7 mouse cellular contexts compared by ENCODE assay signal in genomic region chr6:71907702-71908235, GRCm38 (mm10). TPM values are rescaled to one million over a fixed set of nuclear protein-coding genes. Genes with fewer than 3 reads are reported as not detected.
DNase-seq lines count a peak whose midpoint lies in the region; ATAC-seq lines count a peak whose summit lies in the region.

No protein-coding gene starts in this region.

- peak overlapping the region; percentile 60 for H3K9ac ChIP-seq in embryonic facial prominence, embryonic 12.5 days
- H3K9ac ChIP-seq in limb, embryonic 13.5 days: peak overlapping the region; percentile 76
- peak overlapping the region; percentile 81 for H3K9ac ChIP-seq in stomach, embryonic 16.5 days (ENCODE audit: low read length)

- H3K4me3 ChIP-seq in megakaryocyte, embryonic 14.5 days (replicated peaks): peak overlapping the region; percentile 97
- H3K4me3 ChIP-seq in embryonic facial prominence, embryonic 12.5 days: peak overlapping the region; percentile 57
- peak overlapping the region; percentile 80 for H3K4me3 ChIP-seq in limb, embryonic 13.5 days
- peak overlapping the region; percentile 97 for H3K4me3 ChIP-seq in stomach, embryonic 16.5 days (replicated peaks; ENCODE audit: low read length)

- ATAC-seq in megakaryocyte, adult 5-6 weeks (ENCODE audit: poor library complexity, severe bottlenecking): no peak
- no peak for ATAC-seq in embryonic facial prominence, embryonic 12.5 days (ENCODE audit: insufficient number of reproducible peaks, insufficient read depth, low FRiP score, low TSS enrichment)
- no peak for ATAC-seq in limb, embryonic 13.5 days (ENCODE audit: low FRiP score, low read depth)
- no peak for ATAC-seq in stomach, embryonic 16.5 days (ENCODE audit: insufficient read depth, low FRiP score)

- H3K27ac ChIP-seq in embryonic facial prominence, embryonic 12.5 days: no peak overlapping the region
- no peak overlapping the region for H3K27ac ChIP-seq in limb, embryonic 13.5 days
- no peak overlapping the region for H3K27ac ChIP-seq in stomach, embryonic 16.5 days (ENCODE audit: low read length)

- DNase-seq in adrenal gland, postnatal 4 days (ENCODE audit: low spot score in 2 of 2): no peak
- DNase-seq in lung, postnatal 14 days: no peak

- no peaks in the 10 kb centered on the region for H3K27me3 ChIP-seq in megakaryocyte, embryonic 14.5 days (replicated peaks)
- H3K27me3 ChIP-seq in embryonic facial prominence, embryonic 12.5 days: no peaks in the 10 kb centered on the region
- no peaks in the 10 kb centered on the region for H3K27me3 ChIP-seq in limb, embryonic 13.5 days
- no peaks in the 10 kb centered on the region for H3K27me3 ChIP-seq in stomach, embryonic 16.5 days (ENCODE audit: control insufficient read depth, insufficient read depth, low read length)

- peaks cover 50% of the 10 kb centered on the region for H3K36me3 ChIP-seq in megakaryocyte, embryonic 14.5 days (replicated peaks; ENCODE audit: low read length)
- peaks cover 28% of the 10 kb centered on the region for H3K36me3 ChIP-seq in embryonic facial prominence, embryonic 12.5 days
- H3K36me3 ChIP-seq in limb, embryonic 13.5 days: peaks cover 29% of the 10 kb centered on the region
- peaks cover 9% of the 10 kb centered on the region; the same call in 1 of the 2 replicates for H3K36me3 ChIP-seq in stomach, embryonic 16.5 days (ENCODE audit: control insufficient read depth, insufficient read depth, low read length)

- H3K4me1 ChIP-seq in megakaryocyte, embryonic 14.5 days: peaks cover 35% of the 10 kb centered on the region
- H3K4me1 ChIP-seq in embryonic facial prominence, embryonic 12.5 days: peaks cover 24% of the 10 kb centered on the region; the same call in 1 of the 2 replicates
- peaks cover 29% of the 10 kb centered on the region for H3K4me1 ChIP-seq in limb, embryonic 13.5 days
- H3K4me1 ChIP-seq in stomach, embryonic 16.5 days (ENCODE audit: control insufficient read depth, insufficient read depth, low read length): peaks cover 3% of the 10 kb centered on the region

- peak overlapping the region; percentile 83 for H3K4me2 ChIP-seq in embryonic facial prominence, embryonic 12.5 days (replicated peaks)
- peak overlapping the region; percentile 88 for H3K4me2 ChIP-seq in limb, embryonic 13.5 days (replicated peaks)
- H3K4me2 ChIP-seq in stomach, embryonic 16.5 days (ENCODE audit: low read depth, low read length): peak overlapping the region; percentile 82

- 5% methylated on average over 4 of the region's 4 CpGs for WGBS in embryonic facial prominence, embryonic 12.5 days
- WGBS in limb, embryonic 13.5 days: 6% methylated on average over 4 of the region's 4 CpGs
- WGBS in stomach, embryonic 16.5 days: 5% methylated on average over 4 of the region's 4 CpGs

- H3K9me3 ChIP-seq in megakaryocyte, embryonic 14.5 days: no peaks in the 10 kb centered on the region
- H3K9me3 ChIP-seq in embryonic facial prominence, embryonic 12.5 days: no peaks in the 10 kb centered on the region
- no peaks in the 10 kb centered on the region for H3K9me3 ChIP-seq in limb, embryonic 13.5 days
- no peaks in the 10 kb centered on the region for H3K9me3 ChIP-seq in stomach, embryonic 16.5 days (replicated peaks; ENCODE audit: control insufficient read depth, low read length)

RNA-seq across cellular contexts. Expression of gene Ptcd3, which starts 0.8 kb away (rescaled TPM):
- polyA plus RNA-seq in megakaryocyte, embryonic 14.5 days (2012; ENCODE audit: insufficient read depth, low replicate concordance): 1.5 and 2.1 TPM in 2 replicates
- total RNA-seq in megakaryocyte, adult 5-6 weeks (2015): 49.9 and 52.8 TPM in 2 replicates
- total RNA-seq in megakaryocyte, adult 5-6 weeks (2017): 63.1 and 72.9 TPM in 2 replicates
- polyA plus RNA-seq in embryonic facial prominence, embryonic 12.5 days (2016; fragmentation: Nextera tagmentation; extraction: Ambion mirVana): 122 and 126 TPM in 2 replicates
- 108 and 110 TPM in 2 replicates for polyA plus RNA-seq in limb, embryonic 13.5 days (2015; fragmentation: Nextera tagmentation; extraction: Ambion mirVana)
- 88.1 and 90.8 TPM in 2 replicates for polyA plus RNA-seq in stomach, embryonic 16.5 days (2015; fragmentation: Nextera tagmentation; extraction: Ambion mirVana)
- total RNA-seq in adrenal gland, postnatal 4 days (2021): 100 to 1,000 TPM; 130 to 134 TPM

RNA-seq across cellular contexts. Expression of gene Polr1a, which starts 1.1 kb away (rescaled TPM):
- 3.2 and 4.9 TPM in 2 replicates for polyA plus RNA-seq in megakaryocyte, embryonic 14.5 days (2012; ENCODE audit: insufficient read depth, low replicate concordance)
- 17.3 and 20.6 TPM in 2 replicates for total RNA-seq in megakaryocyte, adult 5-6 weeks (2015)
- total RNA-seq in megakaryocyte, adult 5-6 weeks (2017): 32.2 and 52.7 TPM in 2 replicates
- polyA plus RNA-seq in embryonic facial prominence, embryonic 12.5 days (2016; fragmentation: Nextera tagmentation; extraction: Ambion mirVana): 41.7 and 42.7 TPM in 2 replicates
- 37.1 and 37.6 TPM in 2 replicates for polyA plus RNA-seq in limb, embryonic 13.5 days (2015; fragmentation: Nextera tagmentation; extraction: Ambion mirVana)
- polyA plus RNA-seq in stomach, embryonic 16.5 days (2015; fragmentation: Nextera tagmentation; extraction: Ambion mirVana): 26.4 and 30.4 TPM in 2 replicates
- 10 to 100 TPM; 79.4 to 82.1 TPM for total RNA-seq in adrenal gland, postnatal 4 days (2021)

Comparison
In these comparisons a context has a peak if more than half of its experiments do, and no peak if none do; other contexts are left out.
1. RNA of gene Ptcd3, which starts 0.8 kb away (polyA plus RNA-seq): 122 to 126 TPM in embryonic facial prominence, embryonic 12.5 days, 108 to 110 TPM in limb, embryonic 13.5 days and 88.1 to 90.8 TPM in stomach, embryonic 16.5 days; 1.5 to 2.1 TPM in megakaryocyte, embryonic 14.5 days; every median in the first group is over 10 times any median in the second.
2. Peak in every context shown above with its lines, with median percentiles within 50 percentile points of each other: H3K4me3 ChIP-seq, H3K4me2 ChIP-seq and H3K9ac ChIP-seq.